In genomic region chr1:131446577-131446976, GRCm38 (mm10) we compare ENCODE assay signal across 22 mouse cellular contexts.
DNase-seq lines count a peak whose midpoint lies in the region; ATAC-seq and TF ChIP-seq lines count a peak whose summit lies in the region.
"Had no signal": no experiment of that assay in that cellular context is flagged by ENCODE, and none has a peak within 500 bp of the region (broad histone marks: within the 10 kb centered on the region; RNA-seq: fewer than 3 reads in every experiment).

No protein-coding gene starts in this region.

- DNase-seq in liver, embryonic 11.5 days (ENCODE audit: low spot score): no peak
- DNase-seq in liver, embryonic 14.5 days (ENCODE audit: low read depth in 3 of 3, low spot score in 3 of 3): no peak
- DNase-seq in natural killer cell, adult 2 months (ENCODE audit: low spot score in 2 of 2): peak; percentile 16 to 55
- DNase-seq in gastrocnemius, postnatal 10 days: no peak
- DNase-seq: adrenal gland, adult 8-10 months; B cell, adult 2 months; cerebellum, adult 9-10 months; gastrocnemius, postnatal 36 days; heart, postnatal 36 days; lung, postnatal 14 days; thymus, adult 18-20 months had no signal

- WGBS in liver, embryonic 12.5 days (ENCODE audit: insufficient replicate concordance): 81% methylated on average over 4 of the region's 4 CpGs
- 87% methylated on average over 4 of the region's 4 CpGs for WGBS in liver, embryonic 11.5 days
- 74% methylated on average over 4 of the region's 4 CpGs for WGBS in liver, embryonic 14.5 days (ENCODE audit: insufficient replicate concordance)
- 95% methylated on average over 4 of the region's 4 CpGs for WGBS in midbrain, embryonic 15.5 days

- ATAC-seq in liver, embryonic 12.5 days: no peak
- no peak for ATAC-seq in liver, embryonic 11.5 days (replicated peaks; ENCODE audit: low FRiP score)
- no peak for ATAC-seq in liver, embryonic 14.5 days (ENCODE audit: insufficient read depth)
- no peak for ATAC-seq in midbrain, embryonic 15.5 days (replicated peaks)
- no peak for ATAC-seq in cerebellum, adult (ENCODE audit: insufficient number of reproducible peaks, low FRiP score, low TSS enrichment)
- ATAC-seq: midbrain, embryonic 13.5 days had no signal

- TF ChIP-seq CTCF in bone marrow macrophage, adult 2 months (IDR thresholded peaks at IDR 0.05; ENCODE audit: low read depth, low read length): no peak
- TF ChIP-seq CTCF in liver, embryonic 14.5 days (IDR thresholded peaks at IDR 0.05; ENCODE audit: low read depth): no peak

- no peaks in the 10 kb centered on the region for H3K9me3 ChIP-seq in liver, embryonic 12.5 days (replicated peaks)
- no peaks in the 10 kb centered on the region for H3K9me3 ChIP-seq in liver, embryonic 11.5 days (ENCODE audit: control insufficient read depth, low read length)
- H3K9me3 ChIP-seq in liver, embryonic 14.5 days (ENCODE audit: control insufficient read depth, low read length): no peaks in the 10 kb centered on the region
- no peaks in the 10 kb centered on the region for H3K9me3 ChIP-seq in midbrain, embryonic 15.5 days
- H3K9me3 ChIP-seq: embryonic facial prominence, embryonic 13.5 days; forebrain, embryonic 10.5 days; G1E; heart, embryonic 13.5 days; kidney, embryonic 15.5 days; limb, embryonic 15.5 days; midbrain, embryonic 13.5 days had no signal

- H3K4me1 ChIP-seq in liver, embryonic 12.5 days: peaks cover 61% of the 10 kb centered on the region
- peaks cover 17% of the 10 kb centered on the region for H3K4me1 ChIP-seq in liver, embryonic 11.5 days (replicated peaks; ENCODE audit: control insufficient read depth, insufficient read depth, low read length)
- peaks cover 43% of the 10 kb centered on the region for H3K4me1 ChIP-seq in bone marrow macrophage, adult 2 months (ENCODE audit: control insufficient read depth, insufficient read depth, low read length)
- peaks cover 43 to 45% of the 10 kb centered on the region in 2 experiments for H3K4me1 ChIP-seq in liver, embryonic 14.5 days (replicated peaks; ENCODE audit: control insufficient read depth in 2 of 2, insufficient read depth in 2 of 2, low read length in 1 of 2)
- 0 out of 2 replicates have a peak, but pooled peaks cover 4% of the 10 kb centered on the region for H3K4me1 ChIP-seq in midbrain, embryonic 15.5 days
- H3K4me1 ChIP-seq: embryonic facial prominence, embryonic 13.5 days; forebrain, embryonic 10.5 days; kidney, embryonic 15.5 days; limb, embryonic 15.5 days; midbrain, embryonic 13.5 days had no signal

- peak overlapping the region; percentile 79 for H3K27ac ChIP-seq in liver, embryonic 12.5 days
- H3K27ac ChIP-seq in liver, embryonic 11.5 days (ENCODE audit: low read depth, low read length): no peak overlapping the region
- H3K27ac ChIP-seq in bone marrow macrophage, adult 2 months (ENCODE audit: insufficient read depth, low read depth, low read length): peak overlapping the region; percentile 53
- H3K27ac ChIP-seq in liver, embryonic 14.5 days: peak overlapping the region; percentile 66
- H3K27ac ChIP-seq in midbrain, embryonic 15.5 days: no peak overlapping the region
- H3K27ac ChIP-seq: embryonic facial prominence, embryonic 13.5 days; forebrain, embryonic 10.5 days; heart, embryonic 13.5 days; kidney, embryonic 15.5 days; limb, embryonic 15.5 days; midbrain, embryonic 13.5 days had no signal

- H3K36me3 ChIP-seq in liver, embryonic 12.5 days: no peaks in the 10 kb centered on the region
- no peaks in the 10 kb centered on the region for H3K36me3 ChIP-seq in liver, embryonic 11.5 days (ENCODE audit: control insufficient read depth, insufficient read depth, low read length)
- no peaks in the 10 kb centered on the region for H3K36me3 ChIP-seq in liver, embryonic 14.5 days (replicated peaks; ENCODE audit: control insufficient read depth, insufficient read depth, low read depth)
- no peaks in the 10 kb centered on the region for H3K36me3 ChIP-seq in midbrain, embryonic 15.5 days (replicated peaks)
- H3K36me3 ChIP-seq: embryonic facial prominence, embryonic 13.5 days; forebrain, embryonic 10.5 days; G1E; heart, embryonic 13.5 days; kidney, embryonic 15.5 days; limb, embryonic 15.5 days; midbrain, embryonic 13.5 days had no signal

- H3K4me2 ChIP-seq in liver, embryonic 12.5 days: peak overlapping the region; percentile 50; the same call in 1 of the 2 replicates
- H3K4me2 ChIP-seq in liver, embryonic 11.5 days: no peak overlapping the region
- H3K4me2 ChIP-seq in liver, embryonic 14.5 days (ENCODE audit: low read depth): peak overlapping the region; percentile 58
- no peak overlapping the region for H3K4me2 ChIP-seq in midbrain, embryonic 15.5 days
- H3K4me2 ChIP-seq: embryonic facial prominence, embryonic 13.5 days; kidney, embryonic 15.5 days; limb, embryonic 15.5 days; midbrain, embryonic 13.5 days had no signal

- no peak for TF ChIP-seq EP300 in liver, embryonic 14.5 days (IDR thresholded peaks at IDR 0.05; ENCODE audit: low read depth)

- 0 out of 2 replicates have a peak overlapping the region, but pooled peaks have one; percentile 2 for H3K9ac ChIP-seq in liver, embryonic 12.5 days
- H3K9ac ChIP-seq in liver, embryonic 11.5 days (ENCODE audit: low read depth, low read length): no peak overlapping the region
- no peak overlapping the region for H3K9ac ChIP-seq in liver, embryonic 14.5 days (replicated peaks)
- H3K9ac ChIP-seq in midbrain, embryonic 15.5 days: no peak overlapping the region
- H3K9ac ChIP-seq: embryonic facial prominence, embryonic 13.5 days; heart, embryonic 13.5 days; kidney, embryonic 15.5 days; limb, embryonic 15.5 days; midbrain, embryonic 13.5 days had no signal

- H3K27me3 ChIP-seq in liver, embryonic 12.5 days (replicated peaks): no peaks in the 10 kb centered on the region
- no peaks in the 10 kb centered on the region for H3K27me3 ChIP-seq in liver, embryonic 11.5 days (replicated peaks; ENCODE audit: control insufficient read depth, insufficient read depth, low read length)
- no peaks in the 10 kb centered on the region for H3K27me3 ChIP-seq in liver, embryonic 14.5 days (ENCODE audit: control insufficient read depth, insufficient read depth, low read length)
- no peaks in the 10 kb centered on the region for H3K27me3 ChIP-seq in midbrain, embryonic 15.5 days (replicated peaks)
- H3K27me3 ChIP-seq: embryonic facial prominence, embryonic 13.5 days; heart, embryonic 13.5 days; kidney, embryonic 15.5 days; limb, embryonic 15.5 days; midbrain, embryonic 13.5 days had no signal

- TF ChIP-seq POLR2A in bone marrow macrophage, adult 2 months (IDR thresholded peaks at IDR 0.05; ENCODE audit: borderline replicate concordance, low read depth, low read length): no peak

- H3K4me3 ChIP-seq in liver, embryonic 12.5 days: no peak overlapping the region
- H3K4me3 ChIP-seq in liver, embryonic 11.5 days (ENCODE audit: low read depth, low read length): no peak overlapping the region
- no peak overlapping the region for H3K4me3 ChIP-seq in bone marrow macrophage, adult 2 months (ENCODE audit: insufficient read depth, low read length)
- H3K4me3 ChIP-seq in liver, embryonic 14.5 days (ENCODE audit: insufficient read depth in 1 of 2, low read depth in 2 of 2, low read length in 2 of 2): no peak overlapping the region
- H3K4me3 ChIP-seq in midbrain, embryonic 15.5 days: no peak overlapping the region
- H3K4me3 ChIP-seq: embryonic facial prominence, embryonic 13.5 days; forebrain, embryonic 10.5 days; heart, embryonic 13.5 days; kidney, embryonic 15.5 days; limb, embryonic 15.5 days; midbrain, embryonic 13.5 days had no signal

Comparison
In these comparisons a context has a peak if more than half of its experiments do, and no peak if none do; other contexts are left out.
1. H3K27ac ChIP-seq: peak in liver, embryonic 12.5 days (single experiment), bone marrow macrophage, adult 2 months (single experiment) and liver, embryonic 14.5 days (single experiment); none in liver, embryonic 11.5 days (single experiment) and midbrain, embryonic 15.5 days (single experiment).
2. H3K4me2 ChIP-seq: peak in liver, embryonic 12.5 days (single experiment) and liver, embryonic 14.5 days (single experiment); none in liver, embryonic 11.5 days (single experiment) and midbrain, embryonic 15.5 days (single experiment).
3. DNase-seq: peak in natural killer cell, adult 2 months (2 of 2); none in liver, embryonic 11.5 days (single experiment), liver, embryonic 14.5 days (0 of 3) and gastrocnemius, postnatal 10 days (single experiment).